Comparison of ENCODE assay signal across 8 mouse cellular contexts in the genomic region with DNA sequence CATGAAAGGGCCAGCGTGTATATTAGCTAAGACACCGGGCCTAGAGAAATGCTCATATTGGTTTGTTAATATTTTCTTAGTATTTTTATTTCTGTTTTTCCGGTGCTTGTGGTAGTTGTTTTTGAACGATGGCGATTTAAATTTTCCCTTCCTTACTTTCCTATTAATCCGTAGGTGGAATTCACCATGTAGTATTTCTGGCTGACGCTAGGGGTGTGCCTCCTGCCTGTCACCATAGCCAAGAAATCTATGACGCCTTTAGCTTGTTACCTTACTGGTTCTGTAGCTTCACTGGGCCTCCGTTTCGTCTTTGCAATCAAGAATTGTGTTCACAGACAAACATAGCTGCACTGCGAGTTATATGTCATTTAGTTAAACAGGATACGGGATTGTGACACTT. TPM values are rescaled to one million over a fixed set of nuclear protein-coding genes. Genes with fewer than 3 reads are reported as not detected.
A peak's percentile ranks its signal among the peaks of the same experiment; 100 is the strongest.
DNase-seq lines count a peak whose midpoint lies in the region; ATAC-seq and TF ChIP-seq lines count a peak whose summit lies in the region.

No protein-coding gene starts in this region.

- peak overlapping the region; percentile 60 for H3K4me2 ChIP-seq in embryonic facial prominence, embryonic 12.5 days (replicated peaks)
- H3K4me2 ChIP-seq in heart, embryonic 12.5 days: peak overlapping the region; percentile 87
- peak overlapping the region; percentile 62 for H3K4me2 ChIP-seq in kidney, embryonic 16.5 days (replicated peaks; ENCODE audit: low read depth, low read length)
- peak overlapping the region; percentile 76 for H3K4me2 ChIP-seq in liver, embryonic 11.5 days
- H3K4me2 ChIP-seq in myocyte (ENCODE audit: low read depth): peak overlapping the region; percentile 83
- H3K4me2 ChIP-seq in stomach, embryonic 15.5 days: peak overlapping the region; percentile 55

- peak overlapping the region; percentile 96 for H3K4me3 ChIP-seq in embryonic facial prominence, embryonic 12.5 days
- peak overlapping the region; percentile 94 for H3K4me3 ChIP-seq in heart, embryonic 12.5 days
- H3K4me3 ChIP-seq in kidney, embryonic 16.5 days (ENCODE audit: low read length): peak overlapping the region; percentile 99
- H3K4me3 ChIP-seq in liver, embryonic 11.5 days (ENCODE audit: low read depth, low read length): peak overlapping the region; percentile 98
- H3K4me3 ChIP-seq in myocyte: peak overlapping the region; percentile 65
- peak overlapping the region; percentile 98 for H3K4me3 ChIP-seq in stomach, embryonic 15.5 days (replicated peaks)

- no peaks in the 10 kb centered on the region for H3K27me3 ChIP-seq in embryonic facial prominence, embryonic 12.5 days
- H3K27me3 ChIP-seq in heart, embryonic 12.5 days (replicated peaks): no peaks in the 10 kb centered on the region
- H3K27me3 ChIP-seq in kidney, embryonic 16.5 days (ENCODE audit: insufficient read depth, low read length): no peaks in the 10 kb centered on the region
- H3K27me3 ChIP-seq in liver, embryonic 11.5 days (replicated peaks; ENCODE audit: control insufficient read depth, insufficient read depth, low read length): no peaks in the 10 kb centered on the region
- no peaks in the 10 kb centered on the region for H3K27me3 ChIP-seq in myocyte (ENCODE audit: control insufficient read depth, insufficient read depth, insufficient read length)
- H3K27me3 ChIP-seq in stomach, embryonic 15.5 days (replicated peaks): no peaks in the 10 kb centered on the region

- peak overlapping the region; percentile 99 for H3K9ac ChIP-seq in embryonic facial prominence, embryonic 12.5 days
- peak overlapping the region; percentile 98 for H3K9ac ChIP-seq in heart, embryonic 12.5 days
- H3K9ac ChIP-seq in kidney, embryonic 16.5 days (replicated peaks; ENCODE audit: low read length): peak overlapping the region; percentile 99
- H3K9ac ChIP-seq in liver, embryonic 11.5 days (ENCODE audit: low read depth, low read length): peak overlapping the region; percentile 97
- H3K9ac ChIP-seq in stomach, embryonic 15.5 days: peak overlapping the region; percentile 96

- peak; percentile 80 for DNase-seq in CD4-positive, CD25-positive, alpha-beta regulatory T cell, adult 2 months (ENCODE audit: low read depth, low spot score)
- peak; percentile 15 for DNase-seq in adrenal gland, postnatal 25 days
- no peak for DNase-seq in liver, embryonic 11.5 days (ENCODE audit: low spot score)

- peak overlapping the region; percentile 60 for H3ac ChIP-seq in myocyte (ENCODE audit: control insufficient read depth, insufficient read length)

- no peak for ATAC-seq in embryonic facial prominence, embryonic 12.5 days (ENCODE audit: insufficient number of reproducible peaks, insufficient read depth, low FRiP score, low TSS enrichment)
- ATAC-seq in heart, embryonic 12.5 days (ENCODE audit: insufficient number of reproducible peaks, low FRiP score): no peak
- ATAC-seq in kidney, embryonic 16.5 days (ENCODE audit: low FRiP score, low TSS enrichment): no peak
- ATAC-seq in liver, embryonic 11.5 days (replicated peaks; ENCODE audit: low FRiP score): 0 out of 2 replicates have a peak, but pooled peaks have one; percentile 27
- ATAC-seq in stomach, embryonic 15.5 days (ENCODE audit: insufficient read depth, low FRiP score, low read depth): no peak

- H3K27ac ChIP-seq in embryonic facial prominence, embryonic 12.5 days: peak overlapping the region; percentile 96
- peak overlapping the region; percentile 96 for H3K27ac ChIP-seq in heart, embryonic 12.5 days (ENCODE audit: poor library complexity, severe bottlenecking)
- peak overlapping the region; percentile 98 for H3K27ac ChIP-seq in kidney, embryonic 16.5 days (ENCODE audit: low read length)
- H3K27ac ChIP-seq in liver, embryonic 11.5 days (ENCODE audit: low read depth, low read length): peak overlapping the region; percentile 98
- H3K27ac ChIP-seq in stomach, embryonic 15.5 days: peak overlapping the region; percentile 98

- H3K79me2 ChIP-seq in myocyte (ENCODE audit: control insufficient read depth, insufficient read depth): peaks cover 56% of the 10 kb centered on the region

- H3K9me3 ChIP-seq in embryonic facial prominence, embryonic 12.5 days: no peaks in the 10 kb centered on the region
- no peaks in the 10 kb centered on the region for H3K9me3 ChIP-seq in heart, embryonic 12.5 days (replicated peaks)
- H3K9me3 ChIP-seq in kidney, embryonic 16.5 days (ENCODE audit: low read length): no peaks in the 10 kb centered on the region
- H3K9me3 ChIP-seq in liver, embryonic 11.5 days (ENCODE audit: control insufficient read depth, low read length): no peaks in the 10 kb centered on the region
- H3K9me3 ChIP-seq in stomach, embryonic 15.5 days: no peaks in the 10 kb centered on the region

- H3K36me3 ChIP-seq in embryonic facial prominence, embryonic 12.5 days: no peaks in the 10 kb centered on the region
- no peaks in the 10 kb centered on the region for H3K36me3 ChIP-seq in heart, embryonic 12.5 days
- no peaks in the 10 kb centered on the region for H3K36me3 ChIP-seq in kidney, embryonic 16.5 days (ENCODE audit: insufficient read depth, low read length)
- H3K36me3 ChIP-seq in liver, embryonic 11.5 days (ENCODE audit: control insufficient read depth, insufficient read depth, low read length): peaks cover 2% of the 10 kb centered on the region; the same call in 1 of the 2 replicates
- no peaks in the 10 kb centered on the region for H3K36me3 ChIP-seq in myocyte (ENCODE audit: control insufficient read depth, insufficient read depth)
- H3K36me3 ChIP-seq in stomach, embryonic 15.5 days: no peaks in the 10 kb centered on the region

- WGBS in embryonic facial prominence, embryonic 12.5 days: 1% methylated on average over 12 of the region's 12 CpGs
- 2% methylated on average over 12 of the region's 12 CpGs for WGBS in heart, embryonic 12.5 days
- under 1% methylated on average over 12 of the region's 12 CpGs for WGBS in kidney, embryonic 16.5 days
- WGBS in liver, embryonic 11.5 days: under 1% methylated on average over 12 of the region's 12 CpGs
- under 1% methylated on average over 12 of the region's 12 CpGs for WGBS in stomach, embryonic 15.5 days

- H3K4me1 ChIP-seq in embryonic facial prominence, embryonic 12.5 days: peaks cover 18% of the 10 kb centered on the region
- H3K4me1 ChIP-seq in heart, embryonic 12.5 days (replicated peaks): peaks cover 21% of the 10 kb centered on the region
- H3K4me1 ChIP-seq in kidney, embryonic 16.5 days (ENCODE audit: insufficient read depth, low read length): peaks cover 28% of the 10 kb centered on the region
- H3K4me1 ChIP-seq in liver, embryonic 11.5 days (replicated peaks; ENCODE audit: control insufficient read depth, insufficient read depth, low read length): peaks cover 20% of the 10 kb centered on the region
- peaks cover 21% of the 10 kb centered on the region for H3K4me1 ChIP-seq in stomach, embryonic 15.5 days

- no peak for TF ChIP-seq POLR2A in myocyte (IDR thresholded peaks at IDR 0.05; ENCODE audit: insufficient read length, low read depth)

TF ChIP-seq in myocyte, 11 proteins besides CTCF, POLR2A, EP300 and RAD21 (continues in another document):
- no peak for TF ChIP-seq POLR2AphosphoS2 (IDR thresholded peaks at IDR 0.05; ENCODE audit: insufficient read length, low read depth)
- TF ChIP-seq E2F4 (IDR thresholded peaks at IDR 0.05; ENCODE audit: insufficient read depth): no peak
- TF ChIP-seq MYOD1 (IDR thresholded peaks at IDR 0.05; ENCODE audit: control insufficient read depth in 1 of 3, insufficient read length in 2 of 3, low read depth in 2 of 3): no peak
- TF ChIP-seq SRF (IDR thresholded peaks at IDR 0.05; ENCODE audit: control insufficient read depth, insufficient read length, low read depth): no peak
- TF ChIP-seq MYOG (IDR thresholded peaks at IDR 0.05; ENCODE audit: control insufficient read depth in 1 of 3, insufficient read depth in 1 of 3, insufficient read length in 2 of 3, low read depth in 2 of 3): no peak
- no peak for TF ChIP-seq CEBPB (IDR thresholded peaks at IDR 0.05; ENCODE audit: insufficient read depth, poor library complexity, severe bottlenecking)
- no peak for TF ChIP-seq TCF3 (IDR thresholded peaks at IDR 0.05; ENCODE audit: insufficient read length, low read depth)
- TF ChIP-seq MAX (IDR thresholded peaks at IDR 0.05; ENCODE audit: low read depth): no peak
- no peak for TF ChIP-seq TCF12 (IDR thresholded peaks at IDR 0.05; ENCODE audit: insufficient read depth, poor library complexity, severe bottlenecking)
- TF ChIP-seq REST (IDR thresholded peaks at IDR 0.05; ENCODE audit: insufficient read depth, insufficient read length): no peak

RNA-seq across cellular contexts. Expression of a gene that starts 1.2 kb away (rescaled TPM):
- total RNA-seq in adrenal gland, postnatal 25 days (2021): 96.0 and 98.8 TPM in 2 replicates
- polyA plus RNA-seq in embryonic facial prominence, embryonic 12.5 days (2016; fragmentation: Nextera tagmentation; extraction: Ambion mirVana): 92.3 and 95.1 TPM in 2 replicates
- 85.1 and 87.1 TPM in 2 replicates for polyA plus RNA-seq in heart, embryonic 12.5 days (2016; fragmentation: Nextera tagmentation; extraction: Ambion mirVana)
- polyA plus RNA-seq in kidney, embryonic 16.5 days (2015; fragmentation: Nextera tagmentation; extraction: Ambion mirVana): 84.6 and 86.5 TPM in 2 replicates
- polyA plus RNA-seq in liver, embryonic 11.5 days (2014; fragmentation: Nextera tagmentation; extraction: Ambion mirVana): 79.5 and 88.8 TPM in 2 replicates
- polyA plus RNA-seq in myocyte (2012; fragmentation: generic; extraction: Trizol): 49.8 TPM
- 101 and 102 TPM in 2 replicates for polyA plus RNA-seq in stomach, embryonic 15.5 days (2015; fragmentation: Nextera tagmentation; extraction: Ambion mirVana)

RNA-seq across cellular contexts. Expression of a gene that starts 21.7 kb away (rescaled TPM):
- 16.7 and 19.8 TPM in 2 replicates for total RNA-seq in adrenal gland, postnatal 25 days (2021)
- 26.4 and 28.9 TPM in 2 replicates for polyA plus RNA-seq in embryonic facial prominence, embryonic 12.5 days (2016; fragmentation: Nextera tagmentation; extraction: Ambion mirVana)
- polyA plus RNA-seq in heart, embryonic 12.5 days (2016; fragmentation: Nextera tagmentation; extraction: Ambion mirVana): 21.9 and 22.4 TPM in 2 replicates
- polyA plus RNA-seq in kidney, embryonic 16.5 days (2015; fragmentation: Nextera tagmentation; extraction: Ambion mirVana): 27.6 and 30.0 TPM in 2 replicates
- 34.0 and 35.9 TPM in 2 replicates for polyA plus RNA-seq in liver, embryonic 11.5 days (2014; fragmentation: Nextera tagmentation; extraction: Ambion mirVana)
- 10.5 TPM for polyA plus RNA-seq in myocyte (2012; fragmentation: generic; extraction: Trizol)
- 23.8 and 29.3 TPM in 2 replicates for polyA plus RNA-seq in stomach, embryonic 15.5 days (2015; fragmentation: Nextera tagmentation; extraction: Ambion mirVana)

RNA-seq across cellular contexts. Expression of a gene that starts 51.1 kb away (rescaled TPM):
- 45.3 and 49.9 TPM in 2 replicates for total RNA-seq in adrenal gland, postnatal 25 days (2021)
- 73.5 and 84.5 TPM in 2 replicates for polyA plus RNA-seq in embryonic facial prominence, embryonic 12.5 days (2016; fragmentation: Nextera tagmentation; extraction: Ambion mirVana)
- 67.8 and 74.9 TPM in 2 replicates for polyA plus RNA-seq in heart, embryonic 12.5 days (2016; fragmentation: Nextera tagmentation; extraction: Ambion mirVana)
- polyA plus RNA-seq in kidney, embryonic 16.5 days (2015; fragmentation: Nextera tagmentation; extraction: Ambion mirVana): 65.7 and 68.4 TPM in 2 replicates
- 124 and 126 TPM in 2 replicates for polyA plus RNA-seq in liver, embryonic 11.5 days (2014; fragmentation: Nextera tagmentation; extraction: Ambion mirVana)
- polyA plus RNA-seq in myocyte (2012; fragmentation: generic; extraction: Trizol): 35.7 TPM
- polyA plus RNA-seq in stomach, embryonic 15.5 days (2015; fragmentation: Nextera tagmentation; extraction: Ambion mirVana): 78.4 and 79.0 TPM in 2 replicates
